Mouse (Mus musculus): ENCODE data around the gene Zfp715. TPM values are rescaled to one million over a fixed set of nuclear protein-coding genes. Genes with fewer than 3 reads are reported as not detected.

The Zfp715 gene
- polyA plus RNA-seq, 1 experiment from 2014 or later, result 12.8 TPM

- no peak for ATAC-seq (ENCODE audit: insufficient number of reproducible peaks, insufficient read depth, low FRiP score, low TSS enrichment, low read depth)
- 63% methylated on average over 2 of the region's 2 CpGs for WGBS
- Histone ChIP-seq H3K4me3 (no peak overlapping the region), H3K27ac (no peak overlapping the region), H3K36me3 (no peaks in the 10 kb centered on the region), H3K27me3 (no peaks in the 10 kb centered on the region), H3K9ac (no peak overlapping the region), H3K9me3 (no peaks in the 10 kb centered on the region), H3K4me1 (no peaks in the 10 kb centered on the region), H3K4me2 (no peak overlapping the region)
Observed at GRCm38 (mm10) chr7:43344020-43344419, 30.9 kb upstream of the Zfp715 start.

- H3K9ac ChIP-seq, result no peak overlapping the region
- no peaks in the 10 kb centered on the region for H3K4me1 ChIP-seq
- H3K4me3 ChIP-seq, result no peak overlapping the region
- H3K27ac ChIP-seq, result no peak overlapping the region
- H3K9me3 ChIP-seq, result no peaks in the 10 kb centered on the region
- H3K36me3 ChIP-seq, result no peaks in the 10 kb centered on the region
- WGBS, result 75% methylated on average over 5 of the region's 5 CpGs
- H3K4me2 ChIP-seq, result no peak overlapping the region
- no peak; the same call in 1 of the 2 replicates for ATAC-seq (ENCODE audit: insufficient number of reproducible peaks, insufficient read depth, low FRiP score, low TSS enrichment, low read depth)
- H3K27me3 ChIP-seq, result no peaks in the 10 kb centered on the region
Observed at GRCm38 (mm10) chr7:43343191-43343590, 30.1 kb upstream of the Zfp715 start.

GRCm38 (mm10) chr7:43340771-43341170 lies 27.7 kb upstream of the Zfp715 start:
- Histone ChIP-seq H3K4me1 (no peaks in the 10 kb centered on the region), H3K36me3 (no peaks in the 10 kb centered on the region), H3K27me3 (no peaks in the 10 kb centered on the region), H3K4me2 (no peak overlapping the region), H3K27ac (no peak overlapping the region), H3K9me3 (no peaks in the 10 kb centered on the region), H3K9ac (no peak overlapping the region), H3K4me3 (no peak overlapping the region)
- WGBS, result 84% methylated on average over 4 of the region's 4 CpGs
- ATAC-seq (ENCODE audit: insufficient number of reproducible peaks, insufficient read depth, low FRiP score, low TSS enrichment, low read depth), result no peak

- no peak overlapping the region for H3K4me2 ChIP-seq
- no peak for ATAC-seq (ENCODE audit: insufficient number of reproducible peaks, insufficient read depth, low FRiP score, low TSS enrichment, low read depth)
- H3K36me3 ChIP-seq, result no peaks in the 10 kb centered on the region
- H3K9me3 ChIP-seq, result no peaks in the 10 kb centered on the region
- H3K9ac ChIP-seq, result no peak overlapping the region
- H3K27me3 ChIP-seq, result no peaks in the 10 kb centered on the region
- H3K27ac ChIP-seq, result no peak overlapping the region
- 65% methylated on average over 2 of the region's 2 CpGs for WGBS
- H3K4me3 ChIP-seq, result no peak overlapping the region
- no peaks in the 10 kb centered on the region for H3K4me1 ChIP-seq
Observed at GRCm38 (mm10) chr7:43333899-43334298, 20.8 kb upstream of the Zfp715 start.

- H3K4me2 ChIP-seq, result no peak overlapping the region
- WGBS, result 52% methylated on average over 5 of the region's 7 CpGs
- no peak overlapping the region for H3K4me3 ChIP-seq
- H3K36me3 ChIP-seq, result no peaks in the 10 kb centered on the region
- H3K9ac ChIP-seq, result no peak overlapping the region
- no peaks in the 10 kb centered on the region for H3K4me1 ChIP-seq
- no peaks in the 10 kb centered on the region for H3K27me3 ChIP-seq
- H3K9me3 ChIP-seq, result no peaks in the 10 kb centered on the region
- no peak overlapping the region for H3K27ac ChIP-seq
- ATAC-seq (ENCODE audit: insufficient number of reproducible peaks, insufficient read depth, low FRiP score, low TSS enrichment, low read depth), result no peak
Observed at GRCm38 (mm10) chr7:43333203-43333602, 20.1 kb upstream of the Zfp715 start.

- no peak for ATAC-seq (ENCODE audit: insufficient number of reproducible peaks, insufficient read depth, low FRiP score, low TSS enrichment, low read depth)
- no peak overlapping the region for H3K9ac ChIP-seq
Observed at GRCm38 (mm10) chr7:43328101-43328500, 15.0 kb upstream of the Zfp715 start.

GRCm38 (mm10) chr7:43326223-43326780 lies 13.2 kb upstream of the Zfp715 start:
- H3K36me3 ChIP-seq, result no peaks in the 10 kb centered on the region
- WGBS, result 52% methylated on average over 10 of the region's 10 CpGs
- no peak for ATAC-seq (ENCODE audit: insufficient number of reproducible peaks, insufficient read depth, low FRiP score, low TSS enrichment, low read depth)

More at GRCm38 (mm10) chr7:43328101-43328500, 15.0 kb upstream of the Zfp715 start:
- Histone ChIP-seq H3K36me3 (no peaks in the 10 kb centered on the region), H3K27ac (no peak overlapping the region), H3K4me1 (no peaks in the 10 kb centered on the region), H3K27me3 (no peaks in the 10 kb centered on the region), H3K4me3 (no peak overlapping the region), H3K9me3 (no peaks in the 10 kb centered on the region), H3K4me2 (no peak overlapping the region)
- 71% methylated on average over 4 of the region's 4 CpGs for WGBS

GRCm38 (mm10) chr7:43312386-43313012 lies 595 bp downstream of the Zfp715 start:
- no peaks in the 10 kb centered on the region for H3K27me3 ChIP-seq
- peak overlapping the region; percentile 84 for H3K4me2 ChIP-seq
- peak; percentile 68 for ATAC-seq (ENCODE audit: insufficient number of reproducible peaks, insufficient read depth, low FRiP score, low TSS enrichment, low read depth)
- H3K9ac ChIP-seq, result peak overlapping the region; percentile 84
- WGBS, result under 1% methylated on average over 32 of the region's 32 CpGs
- peak overlapping the region; percentile 83 for H3K27ac ChIP-seq
- peaks cover 9% of the 10 kb centered on the region for H3K4me1 ChIP-seq
- no peaks in the 10 kb centered on the region for H3K9me3 ChIP-seq
- peak overlapping the region; percentile 84 for H3K4me3 ChIP-seq
- H3K36me3 ChIP-seq, result peaks cover 21% of the 10 kb centered on the region

More at GRCm38 (mm10) chr7:43326223-43326780, 13.2 kb upstream of the Zfp715 start:
- Histone ChIP-seq H3K9me3 (no peaks in the 10 kb centered on the region), H3K4me3 (no peak overlapping the region), H3K27ac (no peak overlapping the region), H3K4me2 (no peak overlapping the region), H3K9ac (no peak overlapping the region), H3K27me3 (no peaks in the 10 kb centered on the region), H3K4me1 (no peaks in the 10 kb centered on the region)

- H3K27me3 ChIP-seq, result no peaks in the 10 kb centered on the region
- peaks cover 9% of the 10 kb centered on the region for H3K4me1 ChIP-seq
- 69% methylated on average over 6 of the region's 6 CpGs for WGBS
- no peaks in the 10 kb centered on the region for H3K9me3 ChIP-seq
- H3K27ac ChIP-seq, result no peak overlapping the region
- H3K4me2 ChIP-seq, result peak overlapping the region; percentile 84
- H3K36me3 ChIP-seq, result peaks cover 28% of the 10 kb centered on the region
- peak overlapping the region; percentile 84 for H3K4me3 ChIP-seq
- ATAC-seq (ENCODE audit: insufficient number of reproducible peaks, insufficient read depth, low FRiP score, low TSS enrichment, low read depth), result no peak
- peak overlapping the region; percentile 84 for H3K9ac ChIP-seq
Observed at GRCm38 (mm10) chr7:43311632-43312031, 1.5 kb downstream of the Zfp715 start.

- no peak overlapping the region for H3K4me2 ChIP-seq
- no peaks in the 10 kb centered on the region for H3K9me3 ChIP-seq
- H3K4me1 ChIP-seq, result peaks cover 9% of the 10 kb centered on the region
- 68% methylated on average over 2 of the region's 2 CpGs for WGBS
- no peak for ATAC-seq (ENCODE audit: insufficient number of reproducible peaks, insufficient read depth, low FRiP score, low TSS enrichment, low read depth)
- no peaks in the 10 kb centered on the region for H3K27me3 ChIP-seq
- H3K9ac ChIP-seq, result no peak overlapping the region
- H3K27ac ChIP-seq, result no peak overlapping the region
- peaks cover 44% of the 10 kb centered on the region for H3K36me3 ChIP-seq
- no peak overlapping the region for H3K4me3 ChIP-seq
Observed at GRCm38 (mm10) chr7:43309069-43309468, 4.0 kb downstream of the Zfp715 start.

- Histone ChIP-seq H3K27ac (no peak overlapping the region), H3K9ac (no peak overlapping the region), H3K36me3 (peaks cover 72% of the 10 kb centered on the region), H3K4me1 (no peaks in the 10 kb centered on the region), H3K27me3 (no peaks in the 10 kb centered on the region), H3K4me3 (no peak overlapping the region), H3K4me2 (no peak overlapping the region), H3K9me3 (no peaks in the 10 kb centered on the region)
- ATAC-seq (ENCODE audit: insufficient number of reproducible peaks, insufficient read depth, low FRiP score, low TSS enrichment, low read depth), result no peak
- 75% methylated on average over 3 of the region's 3 CpGs for WGBS
Observed at GRCm38 (mm10) chr7:43305235-43305634, 7.9 kb downstream of the Zfp715 start.

GRCm38 (mm10) chr7:43291524-43291923 lies 21.6 kb downstream of the Zfp715 start:
- no peaks in the 10 kb centered on the region; the same call in 1 of the 2 replicates for H3K9me3 ChIP-seq
- H3K4me3 ChIP-seq, result no peak overlapping the region
- H3K27ac ChIP-seq, result no peak overlapping the region
- H3K4me1 ChIP-seq, result no peaks in the 10 kb centered on the region
- H3K9ac ChIP-seq, result no peak overlapping the region
- peaks cover 11% of the 10 kb centered on the region for H3K36me3 ChIP-seq
- WGBS, result 89% methylated on average over 3 of the region's 3 CpGs
- ATAC-seq (ENCODE audit: insufficient number of reproducible peaks, insufficient read depth, low FRiP score, low TSS enrichment, low read depth), result no peak
- H3K27me3 ChIP-seq, result no peaks in the 10 kb centered on the region
- no peak overlapping the region for H3K4me2 ChIP-seq

Data from embryonic facial prominence, embryonic 13.5 days (tissue).